Mouse (Mus musculus) myocyte (in vitro differentiated cells): ENCODE measurements around the gene Alx3. TPM values are rescaled to one million over a fixed set of nuclear protein-coding genes. Genes with fewer than 3 reads are reported as not detected.

ENCODE experiments used
- H3K27me3 ChIP-seq: one replicate; pipeline ENCODE4 v1.6.1; 2011; ENCODE audit not compliant: control insufficient read depth, insufficient read depth, insufficient read length
- H3K36me3 ChIP-seq: one replicate; pipeline ENCODE4 v1.6.1; 2011; ENCODE audit not compliant: control insufficient read depth, insufficient read depth
- H3K4me2 ChIP-seq: one replicate; pipeline ENCODE4 v1.6.1; 2011; ENCODE audit warnings: low read depth, control low read depth
- H3K4me3 ChIP-seq: one replicate; pipeline ENCODE4 v1.5.1; 2011; ENCODE audit warnings: mild to moderate bottlenecking, control low read depth, moderate library complexity
- H3K79me2 ChIP-seq: one replicate; pipeline ENCODE4 v1.6.1; 2011; ENCODE audit not compliant: control insufficient read depth, insufficient read depth
- H3ac ChIP-seq: one replicate; pipeline ENCODE4 v1.6.1; 2011; ENCODE audit not compliant: control insufficient read depth, insufficient read length
- CEBPB ChIP-seq: IDR thresholded peaks from 2 replicates; pipeline ENCODE4 v1.6.1; 2011; ENCODE audit warnings: mild to moderate bottlenecking, moderate library complexity; ENCODE audit not compliant: poor library complexity, insufficient read depth, severe bottlenecking
- E2F4 ChIP-seq: IDR thresholded peaks from one replicate; pipeline ENCODE4 v1.6.1; 2011; ENCODE audit warnings: mild to moderate bottlenecking, control low read depth, moderate library complexity; ENCODE audit not compliant: insufficient read depth
- MAX ChIP-seq: IDR thresholded peaks from one replicate; pipeline ENCODE4 v1.6.1; 2011; ENCODE audit warnings: low read depth, mild to moderate bottlenecking, control low read depth
- MYOD1 ChIP-seq, 3 experiments: IDR thresholded peaks; one replicate each; pipeline ENCODE4 v1.6.1; 2011; ENCODE audit warnings: control low read depth in 2 of 3, low read depth in 2 of 3, mild to moderate bottlenecking in 2 of 3, moderate library complexity in 1 of 3; ENCODE audit not compliant: insufficient read length in 2 of 3, control insufficient read depth in 1 of 3
- MYOG ChIP-seq, 3 experiments: IDR thresholded peaks; one replicate each; pipeline ENCODE4 v1.6.1; 2011; ENCODE audit warnings: control low read depth in 2 of 3, low read depth in 2 of 3, mild to moderate bottlenecking in 2 of 3; ENCODE audit not compliant: insufficient read length in 2 of 3, control insufficient read depth in 1 of 3, insufficient read depth in 1 of 3
- POLR2A ChIP-seq: IDR thresholded peaks from one replicate; pipeline ENCODE4 v1.6.1; 2011; ENCODE audit warnings: low read depth, mild to moderate bottlenecking, control low read depth, moderate library complexity; ENCODE audit not compliant: insufficient read length
- POLR2AphosphoS2 ChIP-seq: IDR thresholded peaks from one replicate; pipeline ENCODE4 v1.6.1; 2011; ENCODE audit warnings: low read depth, control low read depth; ENCODE audit not compliant: insufficient read length
- REST ChIP-seq: IDR thresholded peaks from one replicate; pipeline ENCODE4 v1.6.1; 2011; ENCODE audit warnings: mild to moderate bottlenecking, control low read depth, moderate library complexity; ENCODE audit not compliant: insufficient read depth, insufficient read length
- SRF ChIP-seq: IDR thresholded peaks from one replicate; pipeline ENCODE4 v1.6.1; 2011; ENCODE audit warnings: low read depth; ENCODE audit not compliant: control insufficient read depth, insufficient read length
- TCF12 ChIP-seq: IDR thresholded peaks from one replicate; pipeline ENCODE4 v1.6.1; 2011; ENCODE audit warnings: mild to moderate bottlenecking, control low read depth; ENCODE audit not compliant: poor library complexity, insufficient read depth, severe bottlenecking
- TCF3 ChIP-seq: IDR thresholded peaks from one replicate; pipeline ENCODE4 v1.6.1; 2011; ENCODE audit warnings: low read depth, control low read depth; ENCODE audit not compliant: insufficient read length
- USF1 ChIP-seq: IDR thresholded peaks from one replicate; pipeline ENCODE4 v1.6.1; 2011; ENCODE audit warnings: low read depth, mild to moderate bottlenecking, control low read depth, moderate library complexity
- polyA plus RNA-seq: library from polyadenylated mRNA; unstranded; fragments of >200 nt; fragmentation: generic; extraction: Trizol; gene quantifications from one replicate; pipeline ENCODE4 v1.2.1, GENCODE M21; 2012; ENCODE audit warnings: missing spikeins

Alx3 gene
- polyA plus RNA-seq, 1 experiment = not detected

DNA sequence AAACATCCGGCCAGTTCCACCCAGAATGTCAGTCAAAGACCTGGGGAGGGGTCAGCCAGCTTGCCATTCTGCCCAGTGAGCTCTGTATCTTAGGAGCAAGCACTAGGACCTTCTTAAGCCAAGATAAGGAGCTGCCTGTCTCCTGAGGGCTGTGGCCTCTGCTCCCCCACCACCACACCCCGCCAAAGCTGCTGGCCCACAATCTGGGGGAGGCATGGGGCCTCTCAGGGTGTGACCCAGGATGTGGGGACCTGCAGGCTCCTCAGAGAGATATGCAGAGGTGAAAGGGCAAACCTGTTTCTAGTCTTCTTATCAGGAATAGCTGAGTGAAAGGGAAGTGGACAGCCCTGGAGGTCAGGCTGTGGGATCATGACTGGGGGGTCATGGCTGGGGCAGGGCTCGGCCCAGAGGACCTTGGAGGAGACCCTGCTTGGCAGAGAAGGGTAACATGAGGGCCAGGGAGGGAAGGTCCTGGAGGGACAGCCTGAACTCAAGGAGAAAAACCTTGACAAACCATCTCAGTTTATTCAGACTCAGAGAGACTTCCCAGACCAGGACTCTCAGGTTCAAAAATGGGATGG, 16.9 kb upstream of the Alx3 start:
- TF ChIP-seq POLR2AphosphoS2 = no peak
- TF ChIP-seq MAX = no peak
- no peak for TF ChIP-seq POLR2A
- no peak for TF ChIP-seq CEBPB
- no peak for TF ChIP-seq E2F4
- no peak for TF ChIP-seq USF1
- TF ChIP-seq MYOD1 (IDR thresholded peaks at IDR 0.05; ENCODE audit: control insufficient read depth in 1 of 3, insufficient read length in 2 of 3, low read depth in 2 of 3) = no peak
- TF ChIP-seq SRF = no peak
- TF ChIP-seq TCF3 = no peak
- TF ChIP-seq TCF12 = no peak
- no peak for TF ChIP-seq MYOG (IDR thresholded peaks at IDR 0.05; ENCODE audit: control insufficient read depth in 1 of 3, insufficient read depth in 1 of 3, insufficient read length in 2 of 3, low read depth in 2 of 3)
- no peak for TF ChIP-seq REST
- no peak overlapping the region for H3ac ChIP-seq

DNA sequence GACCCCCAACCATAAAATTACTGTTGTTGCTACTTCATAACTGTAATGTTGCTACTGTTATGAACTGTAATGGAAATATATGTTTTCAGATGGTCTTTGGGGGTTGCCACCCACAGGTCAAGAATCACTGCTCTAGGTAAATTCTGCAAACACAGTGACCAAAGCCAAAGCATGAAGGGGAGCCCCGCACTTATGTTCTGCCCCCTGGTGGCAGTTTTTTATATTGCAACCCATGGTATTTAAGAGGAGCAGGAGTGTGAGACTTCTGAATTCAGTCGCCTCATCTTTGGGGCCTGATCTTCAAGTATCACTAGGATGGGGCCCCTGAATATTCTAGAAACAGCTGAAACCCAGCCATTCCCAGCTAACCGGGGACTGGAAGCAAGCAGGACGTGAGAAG, 15.4 kb upstream of the Alx3 start:
- Histone ChIP-seq H3K4me3 (no peak overlapping the region), H3ac (no peak overlapping the region), H3K27me3 (peaks cover 61% of the 10 kb centered on the region), H3K4me2 (no peak overlapping the region), H3K36me3 (no peaks in the 10 kb centered on the region), H3K79me2 (no peaks in the 10 kb centered on the region)
- TF ChIP-seq POLR2AphosphoS2 = no peak
- no peak for TF ChIP-seq TCF3
- TF ChIP-seq TCF12 = no peak
- no peak for TF ChIP-seq MAX
- TF ChIP-seq MYOG (IDR thresholded peaks at IDR 0.05; ENCODE audit: control insufficient read depth in 1 of 3, insufficient read depth in 1 of 3, insufficient read length in 2 of 3, low read depth in 2 of 3) = no peak
- no peak for TF ChIP-seq REST
- no peak for TF ChIP-seq USF1
- no peak for TF ChIP-seq SRF
- no peak for TF ChIP-seq CEBPB
- no peak for TF ChIP-seq POLR2A
- TF ChIP-seq MYOD1 (IDR thresholded peaks at IDR 0.05; ENCODE audit: control insufficient read depth in 1 of 3, insufficient read length in 2 of 3, low read depth in 2 of 3) = no peak
- no peak for TF ChIP-seq E2F4

More for the DNA sequence above, 16.9 kb upstream of the Alx3 start:
- no peak overlapping the region for H3K4me3 ChIP-seq
- H3K79me2 ChIP-seq = no peaks in the 10 kb centered on the region
- no peak overlapping the region for H3K4me2 ChIP-seq
- H3K36me3 ChIP-seq = no peaks in the 10 kb centered on the region
- peaks cover 52% of the 10 kb centered on the region for H3K27me3 ChIP-seq

DNA sequence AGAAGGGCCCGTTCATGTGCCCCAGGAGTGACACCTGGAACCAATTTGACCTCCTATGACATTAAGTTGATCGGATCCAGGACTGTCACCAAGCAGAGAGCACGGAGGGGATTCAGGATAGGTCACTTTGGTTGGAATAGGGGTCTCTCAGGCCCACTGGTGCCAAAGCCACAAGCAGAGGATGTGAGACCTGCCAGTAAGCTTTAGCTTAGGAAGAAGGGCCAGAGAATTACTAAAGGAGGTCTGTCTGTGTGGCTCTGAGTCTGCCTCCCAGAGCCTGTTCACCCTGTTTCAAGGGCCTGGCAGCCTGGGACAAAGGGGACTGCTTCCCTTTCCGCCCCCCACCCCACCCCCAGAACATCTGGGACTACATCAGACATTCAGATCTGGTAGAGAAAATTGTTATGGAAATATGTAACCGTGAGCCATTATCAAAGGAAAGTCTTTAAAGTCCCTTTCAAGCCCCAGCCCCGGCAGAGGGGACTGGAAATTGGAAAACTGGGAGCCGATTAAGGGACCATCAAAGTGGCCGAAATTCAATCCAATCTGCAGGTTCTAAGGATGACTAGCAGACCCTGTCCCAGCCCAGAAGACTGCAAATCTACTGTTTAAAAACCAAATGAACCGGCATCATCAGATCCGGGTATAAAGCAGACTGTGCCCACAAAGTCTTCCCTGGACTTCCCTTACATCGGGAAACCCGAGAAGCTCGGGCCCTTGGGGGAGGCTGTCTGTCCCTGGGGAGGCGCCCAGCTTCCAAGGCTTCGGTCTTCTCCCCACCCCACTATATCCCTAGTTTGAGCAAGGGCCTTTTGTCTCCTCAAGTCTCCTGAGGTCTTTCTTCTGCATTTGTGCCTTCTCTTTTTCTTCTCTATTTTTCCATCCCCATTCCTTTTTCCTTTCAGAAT, 13.5 kb upstream of the Alx3 start:
- peaks cover 77% of the 10 kb centered on the region for H3K27me3 ChIP-seq
- TF ChIP-seq REST (no peak), MAX (no peak), CEBPB (no peak), POLR2A (no peak), USF1 (no peak), MYOD1 (IDR thresholded peaks at IDR 0.05; ENCODE audit: control insufficient read depth in 1 of 3, insufficient read length in 2 of 3, low read depth in 2 of 3) (no peak), TCF3 (no peak), POLR2AphosphoS2 (no peak), SRF (no peak), MYOG (IDR thresholded peaks at IDR 0.05; ENCODE audit: control insufficient read depth in 1 of 3, insufficient read depth in 1 of 3, insufficient read length in 2 of 3, low read depth in 2 of 3) (no peak), TCF12 (no peak), E2F4 (no peak)
- no peak overlapping the region for H3K4me3 ChIP-seq
- no peak overlapping the region for H3ac ChIP-seq
- no peaks in the 10 kb centered on the region for H3K36me3 ChIP-seq
- no peaks in the 10 kb centered on the region for H3K79me2 ChIP-seq
- no peak overlapping the region for H3K4me2 ChIP-seq

- H3K79me2 ChIP-seq = no peaks in the 10 kb centered on the region
- no peak overlapping the region for H3ac ChIP-seq
- H3K27me3 ChIP-seq = peaks cover 82% of the 10 kb centered on the region
- TF ChIP-seq POLR2AphosphoS2 (no peak), SRF (no peak), REST (no peak), MAX (no peak), USF1 (no peak), E2F4 (no peak), CEBPB (no peak), TCF3 (no peak), TCF12 (no peak), POLR2A (no peak), MYOD1 (IDR thresholded peaks at IDR 0.05; ENCODE audit: control insufficient read depth in 1 of 3, insufficient read length in 2 of 3, low read depth in 2 of 3) (no peak), MYOG (IDR thresholded peaks at IDR 0.05; ENCODE audit: control insufficient read depth in 1 of 3, insufficient read depth in 1 of 3, insufficient read length in 2 of 3, low read depth in 2 of 3) (no peak)
- H3K4me2 ChIP-seq = peak overlapping the region; percentile 45
- H3K36me3 ChIP-seq = no peaks in the 10 kb centered on the region
- no peak overlapping the region for H3K4me3 ChIP-seq
These were observed 12.5 kb upstream of the Alx3 start for GRCm38 (mm10) chr3:107582130-107582874.
